Mouse (Mus musculus): ENCODE results near the gene Olfr671. TPM values are rescaled to one million over a fixed set of nuclear protein-coding genes. Genes with fewer than 3 reads are reported as not detected.

Olfr671 gene
- polyA plus RNA-seq (2012; rRNA removed), result not detected in 2 replicates

GRCm38 (mm10) chr7:104979026-104979425 is at the start of gene Olfr671:
Gene Olfr671, minus strand, starts transcription at chr7:104979126.

DNA sequence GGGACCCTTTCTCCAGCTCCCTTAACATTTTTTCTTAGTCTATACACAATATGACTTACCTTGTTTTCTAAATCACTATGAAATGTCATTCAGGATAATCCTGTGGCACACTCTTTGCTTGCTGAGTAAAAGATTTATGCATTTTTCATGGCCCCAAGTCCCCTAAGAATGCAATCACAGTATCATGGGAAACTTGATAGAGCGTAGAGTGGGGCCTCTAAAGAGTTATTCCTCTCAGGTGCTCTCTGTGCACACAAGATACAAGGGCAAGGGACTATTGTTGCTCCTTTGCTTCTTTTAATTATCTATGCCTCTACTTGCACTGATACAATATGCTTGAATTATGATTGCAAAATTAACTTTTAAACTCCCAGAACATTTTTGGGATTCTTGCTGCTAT is 49.4 kb upstream of the Olfr671 start, which contains the start of gene Olfr675:
Gene Olfr675, minus strand, starts transcription at position 101 of the 400 bp plus-strand sequence.

DNA sequence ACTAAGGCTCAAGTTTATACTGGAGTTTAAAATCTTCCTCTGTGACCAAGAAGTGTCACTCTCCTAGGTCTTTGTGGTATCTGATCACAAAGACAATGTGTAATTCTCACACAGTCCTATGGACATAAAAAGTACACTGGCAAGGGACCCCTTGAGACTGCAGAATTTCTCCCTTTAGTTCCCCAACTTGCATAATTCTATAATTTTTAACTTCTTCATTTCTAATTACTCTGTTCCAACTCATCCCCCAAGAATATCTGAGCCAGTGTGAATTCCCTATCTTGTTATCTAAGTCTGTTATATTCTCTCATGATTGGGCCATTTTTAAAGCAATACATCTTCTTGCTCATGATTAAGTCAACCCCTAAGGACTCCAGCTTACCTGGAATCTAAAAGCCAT is 23.0 kb upstream of the Olfr671 start, which contains the start of gene Olfr672:
Gene Olfr672, minus strand, starts transcription at position 101 of the 400 bp plus-strand sequence.

DNA sequence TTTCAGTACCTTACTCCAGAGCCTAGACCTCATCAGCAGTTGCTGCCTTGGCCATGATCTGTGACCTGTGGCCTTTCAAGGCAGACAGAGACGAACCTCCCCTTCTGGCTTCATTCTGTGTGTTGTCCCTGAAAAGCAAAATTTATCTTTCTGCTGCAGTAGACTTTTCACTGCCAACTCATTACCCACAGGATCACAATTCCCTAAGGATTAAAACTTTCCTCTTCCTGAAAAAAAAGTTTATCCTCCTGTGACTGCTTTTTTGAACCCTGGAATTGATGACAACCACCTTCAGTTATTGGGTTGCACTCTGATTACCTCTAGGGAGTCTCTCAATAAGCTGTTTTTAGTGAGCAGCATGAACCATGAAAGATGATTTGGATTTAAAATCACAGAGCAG is 16.4 kb downstream of the Olfr671 start, which contains the start of gene Olfr670:
Gene Olfr670, minus strand, starts transcription at position 101 of the 400 bp plus-strand sequence.

DNA sequence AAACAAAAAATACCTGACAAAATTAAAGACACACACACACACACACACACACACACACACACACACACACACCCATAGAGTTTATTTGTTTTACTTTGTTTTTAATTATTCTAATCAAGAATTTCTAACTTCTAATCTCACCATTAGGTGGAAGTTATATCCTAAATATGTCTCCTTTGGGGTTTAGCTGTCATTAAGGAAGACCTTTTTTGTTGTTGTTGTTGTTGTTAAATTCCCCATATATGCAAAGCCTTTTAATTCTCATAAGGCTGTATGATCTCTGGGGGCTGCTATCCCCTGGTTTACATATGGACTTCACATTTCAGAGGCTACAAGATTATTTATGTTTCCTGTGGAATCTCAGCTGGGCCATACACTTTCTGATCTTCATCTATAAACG is 45.0 kb downstream of the Olfr671 start, which contains the start of gene Olfr669:
Gene Olfr669, plus strand, starts transcription at position 301 of the 400 bp plus-strand sequence.

DNA sequence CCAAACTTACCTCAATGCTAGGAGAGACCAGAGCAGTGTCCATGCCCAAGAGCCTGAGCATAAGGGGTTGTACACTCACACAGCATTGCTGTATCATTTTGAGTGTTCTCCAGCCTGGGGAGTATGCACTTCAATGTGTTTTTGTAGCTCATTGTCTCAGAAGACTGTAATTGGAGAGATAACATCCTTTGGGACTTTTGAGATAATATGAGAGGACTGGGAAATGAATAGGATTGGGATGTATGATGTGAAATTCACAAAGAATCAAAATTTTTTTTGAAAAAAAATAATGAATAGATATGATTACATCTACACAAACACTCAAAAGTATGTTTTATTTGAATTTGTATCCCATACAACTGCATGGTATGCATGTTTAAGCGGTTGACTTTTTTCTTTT is 51.0 kb downstream of the Olfr671 start, which contains the start of gene Olfr668:
Gene Olfr668, minus strand, starts transcription at position 101 of the 400 bp plus-strand sequence.

Other genes with a start within 250 kb of the Olfr671 start
- gene Usp17le, start 201.7 kb downstream of the Olfr671 start, polyA plus RNA-seq (2012; rRNA removed), result 0.01 TPM in 1 of 2 replicates, not detected in the other
- gene Usp17lb, start 136.5 kb downstream of the Olfr671 start, polyA plus RNA-seq (2012; rRNA removed), result not detected in 2 replicates
- gene Usp17la, start 122.1 kb downstream of the Olfr671 start, polyA plus RNA-seq (2012; rRNA removed), result not detected in 2 replicates
- not detected in 2 replicates for gene Olfr665, start 101.1 kb downstream of the Olfr671 start, polyA plus RNA-seq (2012; rRNA removed)
- gene Olfr666, start 83.2 kb downstream of the Olfr671 start, polyA plus RNA-seq (2012; rRNA removed), result not detected in 2 replicates
- not detected in 2 replicates for gene Olfr667, start 57.6 kb downstream of the Olfr671 start, polyA plus RNA-seq (2012; rRNA removed)
- gene Olfr668, start 51.1 kb downstream of the Olfr671 start, polyA plus RNA-seq (2012; rRNA removed), result not detected in 2 replicates
- gene Olfr669, start 44.9 kb downstream of the Olfr671 start, polyA plus RNA-seq (2012; rRNA removed), result not detected in 2 replicates
- gene Olfr670, start 16.5 kb downstream of the Olfr671 start, polyA plus RNA-seq (2012; rRNA removed), result not detected in 2 replicates
- not detected in 2 replicates for gene Olfr672, start 22.9 kb upstream of the Olfr671 start, polyA plus RNA-seq (2012; rRNA removed)
- gene Olfr675, start 49.3 kb upstream of the Olfr671 start, polyA plus RNA-seq (2012; rRNA removed), result not detected in 2 replicates
- not detected in 2 replicates for gene Olfr676, start 53.6 kb upstream of the Olfr671 start, polyA plus RNA-seq (2012; rRNA removed)
- not detected in 2 replicates for gene Olfr677, start 72.2 kb upstream of the Olfr671 start, polyA plus RNA-seq (2012; rRNA removed)
- not detected in 2 replicates for gene Olfr678, start 85.3 kb upstream of the Olfr671 start, polyA plus RNA-seq (2012; rRNA removed)
- not detected in 2 replicates for gene Olfr679, start 102.1 kb upstream of the Olfr671 start, polyA plus RNA-seq (2012; rRNA removed)
- gene Olfr680-ps1, start 113.7 kb upstream of the Olfr671 start, polyA plus RNA-seq (2012; rRNA removed), result not detected in 2 replicates
- gene Olfr681, start 137.7 kb upstream of the Olfr671 start, polyA plus RNA-seq (2012; rRNA removed), result not detected in 2 replicates
- not detected in 2 replicates for gene Olfr683, start 167.9 kb upstream of the Olfr671 start, polyA plus RNA-seq (2012; rRNA removed)
- gene Olfr684, start 184.5 kb upstream of the Olfr671 start, polyA plus RNA-seq (2012; rRNA removed), result not detected in 2 replicates
- not detected in 2 replicates for gene Olfr685, start 206.9 kb upstream of the Olfr671 start, polyA plus RNA-seq (2012; rRNA removed)
- not detected in 2 replicates for gene Olfr686, start 228.4 kb upstream of the Olfr671 start, polyA plus RNA-seq (2012; rRNA removed)

Data from liver, embryonic 18 days (tissue).